Mouse (Mus musculus): ENCODE data around the gene Gm20388.

DNA sequence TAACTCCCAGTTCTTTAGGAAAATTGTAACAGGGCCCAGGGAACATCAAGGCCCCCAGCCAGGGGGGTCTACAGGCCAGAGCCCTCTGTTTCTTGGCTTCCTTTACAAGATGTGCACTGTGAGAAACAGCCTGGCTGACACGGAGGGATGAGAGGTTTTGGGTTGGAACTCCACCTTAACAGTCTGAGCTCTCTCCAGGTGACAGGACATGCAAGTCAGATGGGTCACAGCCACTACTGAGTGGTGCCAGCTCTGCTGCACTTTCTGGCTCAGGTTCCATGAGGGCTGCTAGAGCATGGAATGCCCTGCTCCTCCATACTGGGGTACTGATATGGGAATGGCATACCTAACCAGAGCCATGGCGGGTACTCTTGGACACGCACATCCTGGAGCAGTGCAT, 180.4 kb downstream of the Gm20388 start:
- TF ChIP-seq CTCF (IDR thresholded peaks at IDR 0.05; ENCODE audit: low read depth) (no peak), EP300 (IDR thresholded peaks at IDR 0.05; ENCODE audit: low read depth) (no peak)
